ENCODE assay signal across 22 mouse cellular contexts in the genomic region with DNA sequence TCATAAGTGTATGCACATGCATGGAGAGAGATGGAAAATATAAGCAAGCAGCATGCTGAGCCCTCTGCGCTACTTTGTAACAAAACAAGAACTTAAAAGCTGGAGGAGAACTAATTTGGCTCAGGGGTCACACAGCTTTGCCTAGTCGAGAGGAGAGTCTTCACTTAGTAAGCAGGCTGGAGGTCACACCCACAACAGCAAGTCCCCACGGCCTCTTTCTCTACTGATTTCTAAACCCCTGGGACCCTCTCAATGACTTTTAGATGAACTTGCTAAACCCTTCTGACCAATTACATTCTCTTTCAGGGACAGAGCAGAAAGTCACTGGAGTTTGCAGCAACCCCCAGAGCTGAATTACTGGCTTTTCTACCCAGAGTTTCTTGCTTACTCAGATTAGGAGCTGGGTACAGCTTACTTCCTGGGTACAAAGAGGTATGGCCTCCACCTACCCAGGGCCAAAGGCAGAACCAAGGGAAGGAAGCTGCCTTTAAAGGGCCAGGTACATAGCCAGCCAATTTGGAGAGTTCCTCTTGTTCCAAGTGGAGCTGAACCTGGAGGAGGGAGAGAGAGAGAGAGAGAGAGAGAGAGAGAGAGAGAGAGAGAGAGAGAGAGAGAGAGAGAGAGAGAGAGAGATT. TPM values are rescaled to one million over a fixed set of nuclear protein-coding genes. Genes with fewer than 3 reads are reported as not detected.
DNase-seq lines count a peak whose midpoint lies in the region; ATAC-seq lines count a peak whose summit lies in the region.
"Had no signal": no experiment of that assay in that cellular context is flagged by ENCODE, and none has a peak within 500 bp of the region (broad histone marks: within the 10 kb centered on the region; RNA-seq: fewer than 3 reads in every experiment).

No protein-coding gene starts in this region.

- ATAC-seq in activated CD4-positive, CD25-positive, alpha-beta regulatory T cell, adult 4 months, result peak; percentile 51
- ATAC-seq in inflammation-experienced regulatory T-cells, adult 6 months, result peak; percentile 54

- DNase-seq in thymus, postnatal 0 days (ENCODE audit: low spot score), result peak; percentile 42
- no peak for DNase-seq in thymus, adult 18-20 months
- no peak for DNase-seq in embryo, embryonic 10 days (ENCODE audit: low spot score)
- DNase-seq in thymus, postnatal 10 days (ENCODE audit: low spot score in 2 of 2), result no peak
- DNase-seq: adrenal gland, postnatal 10 days; cerebellum, adult 2 months; cerebellum, postnatal 14 days; gastrocnemius, postnatal 14 days; heart, postnatal 36 days; kidney, adult 11 months had no signal

RNA-seq across cellular contexts. Expression of a gene that starts 3.4 kb away (rescaled TPM):
- not detected in 2 replicates for polyA plus RNA-seq in thymus, postnatal 0 days (2015; fragmentation: Nextera tagmentation; extraction: Ambion mirVana)
- polyA plus RNA-seq in activated CD4-positive, CD25-positive, alpha-beta regulatory T cell, adult 4 months (2017; shearing (Covaris generic)), result not detected
- polyA plus RNA-seq in inflammation-experienced regulatory T-cells, adult 6 months (2017; shearing (Covaris generic)), result not detected
- polyA plus RNA-seq: cerebellum, adult 2 months; forebrain, embryonic 11.5 days; forebrain, embryonic 16.5 days; frontal cortex, adult 2 months; heart, embryonic 13.5 days; heart, postnatal 0 days; hindbrain, embryonic 11.5 days; hindbrain, embryonic 15.5 days; Patski had no signal

RNA-seq across cellular contexts. Expression of a gene that starts 12.8 kb away (rescaled TPM):
- polyA plus RNA-seq in thymus, postnatal 0 days (2015; fragmentation: Nextera tagmentation; extraction: Ambion mirVana), result 94.0 and 101 TPM in 2 replicates
- 100 to 1,000 TPM; 381 to 402 TPM for polyA plus RNA-seq in activated CD4-positive, CD25-positive, alpha-beta regulatory T cell, adult 4 months (2017; shearing (Covaris generic))
- polyA plus RNA-seq in inflammation-experienced regulatory T-cells, adult 6 months (2017; shearing (Covaris generic)), result 1,000 to 10,000 TPM in 1 of 3 experiments, 100 to 1,000 TPM in 2; 132 to 2,523 (median 190) TPM
- polyA plus RNA-seq: forebrain, embryonic 11.5 days; forebrain, embryonic 16.5 days; hindbrain, embryonic 11.5 days; hindbrain, embryonic 15.5 days had no signal

RNA-seq across cellular contexts. Expression of a gene that starts 16.1 kb away (rescaled TPM):
- polyA plus RNA-seq in thymus, postnatal 0 days (2015; fragmentation: Nextera tagmentation; extraction: Ambion mirVana), result 0.48 and 0.49 TPM in 2 replicates
- 1 to 10 TPM in 1 of 2 experiments, not detected in 1; 2.4 TPM for polyA plus RNA-seq in activated CD4-positive, CD25-positive, alpha-beta regulatory T cell, adult 4 months (2017; shearing (Covaris generic))
- 1 to 10 TPM in 2 of 3 experiments, not detected in 1; 1.5 to 2.0 TPM for polyA plus RNA-seq in inflammation-experienced regulatory T-cells, adult 6 months (2017; shearing (Covaris generic))
- polyA plus RNA-seq: forebrain, embryonic 16.5 days; hindbrain, embryonic 11.5 days; hindbrain, embryonic 15.5 days had no signal

RNA-seq across cellular contexts. Expression of a gene that starts 16.5 kb away (rescaled TPM):
- not detected in 2 replicates for polyA plus RNA-seq in thymus, postnatal 0 days (2015; fragmentation: Nextera tagmentation; extraction: Ambion mirVana)
- 1 to 10 TPM in 1 of 2 experiments, not detected in 1; 1.4 TPM for polyA plus RNA-seq in activated CD4-positive, CD25-positive, alpha-beta regulatory T cell, adult 4 months (2017; shearing (Covaris generic))
- polyA plus RNA-seq in inflammation-experienced regulatory T-cells, adult 6 months (2017; shearing (Covaris generic)), result under 1 TPM in 1 of 3 experiments, not detected in 2; 0.80 TPM
- polyA plus RNA-seq: cerebellum, adult 2 months; embryonic facial prominence, embryonic 12.5 days; forebrain, embryonic 11.5 days; forebrain, embryonic 16.5 days; frontal cortex, adult 2 months; heart, embryonic 13.5 days; heart, postnatal 0 days; hindbrain, embryonic 11.5 days; hindbrain, embryonic 15.5 days; intestine, embryonic 14.5 days; Patski had no signal

RNA-seq across cellular contexts. Expression of a gene that starts 19.8 kb away (rescaled TPM):
- 232 and 257 TPM in 2 replicates for polyA plus RNA-seq in thymus, postnatal 0 days (2015; fragmentation: Nextera tagmentation; extraction: Ambion mirVana)
- 100 to 1,000 TPM; 235 to 271 TPM for polyA plus RNA-seq in activated CD4-positive, CD25-positive, alpha-beta regulatory T cell, adult 4 months (2017; shearing (Covaris generic))
- 100 to 1,000 TPM; 173 to 290 (median 214) TPM for polyA plus RNA-seq in inflammation-experienced regulatory T-cells, adult 6 months (2017; shearing (Covaris generic))
